Mouse (Mus musculus) midbrain, embryonic 14.5 days (tissue): ENCODE measurements at regions not wholly inside any gene's neighbourhood (a gene's known extent, or its start where the extent isn't known, plus 50 kb on each side); places are given as distances from the start of the nearest gene placed in this dataset.

Source experiments
- ATAC-seq: fragments of 200-750 bp; cut with Nextera tagmentation; 2 replicates; pipeline ENCODE4 v1.8.0; 2017; ENCODE audit warnings: moderate number of reproducible peaks, moderate library complexity; ENCODE audit not compliant: low FRiP score, low TSS enrichment
- DNase-seq: peaks from one replicate; pipeline ENCODE4 v3.0.0-alpha.2; 2015
- H3K27ac ChIP-seq: fragments of 300-500 bp; sonication (generic); replicated peaks from 2 replicates; pipeline ENCODE4 v1.5.1; 2014; ENCODE audit warnings: mild to moderate bottlenecking, low read depth, low read length, moderate library complexity
- H3K27me3 ChIP-seq: fragments of 300-500 bp; sonication (generic); 2 replicates; pipeline ENCODE4 v1.6.1; 2014; ENCODE audit warnings: low read length, control low read depth, mixed read lengths; ENCODE audit not compliant: control insufficient read depth, insufficient read depth
- H3K36me3 ChIP-seq: fragments of 300-500 bp; sonication (generic); 2 replicates; pipeline ENCODE4 v1.6.1; 2014; ENCODE audit warnings: low read length, control low read depth; ENCODE audit not compliant: control insufficient read depth, insufficient read depth
- H3K4me1 ChIP-seq: fragments of 300-500 bp; sonication (generic); 2 replicates; pipeline ENCODE4 v1.6.1; 2014; ENCODE audit warnings: mild to moderate bottlenecking, antibody characterized with exemption, low read length, control low read depth; ENCODE audit not compliant: control insufficient read depth, insufficient read depth
- H3K4me2 ChIP-seq: fragments of 300-500 bp; sonication (generic); 2 replicates; pipeline ENCODE4 v1.6.1; 2014; ENCODE audit warnings: mild to moderate bottlenecking, low read length, moderate library complexity
- H3K4me3 ChIP-seq: fragments of 300-500 bp; sonication (generic); replicated peaks from 2 replicates; pipeline ENCODE4 v1.5.1; 2014; ENCODE audit warnings: low read depth, low read length
- H3K9ac ChIP-seq: fragments of 300-500 bp; sonication (generic); replicated peaks from 2 replicates; pipeline ENCODE4 v1.6.1; 2014; ENCODE audit warnings: mild to moderate bottlenecking, low read length, moderate library complexity
- H3K9me3 ChIP-seq: fragments of 300-500 bp; sonication (generic); 2 replicates; pipeline ENCODE4 v1.6.1; 2016; ENCODE audit warnings: low read length, control low read depth, mixed read lengths; ENCODE audit not compliant: control insufficient read depth
- WGBS: fragments of 180-500 bp; shearing (Covaris S2); extraction: QIAGEN DNeasy Blood & Tissue Kit; methylation state at CpG from one replicate; pipeline ENCODE4 v1.1.7; 2014; 5-methylcytosine and 5-hydroxymethylcytosine counted together

DNA sequence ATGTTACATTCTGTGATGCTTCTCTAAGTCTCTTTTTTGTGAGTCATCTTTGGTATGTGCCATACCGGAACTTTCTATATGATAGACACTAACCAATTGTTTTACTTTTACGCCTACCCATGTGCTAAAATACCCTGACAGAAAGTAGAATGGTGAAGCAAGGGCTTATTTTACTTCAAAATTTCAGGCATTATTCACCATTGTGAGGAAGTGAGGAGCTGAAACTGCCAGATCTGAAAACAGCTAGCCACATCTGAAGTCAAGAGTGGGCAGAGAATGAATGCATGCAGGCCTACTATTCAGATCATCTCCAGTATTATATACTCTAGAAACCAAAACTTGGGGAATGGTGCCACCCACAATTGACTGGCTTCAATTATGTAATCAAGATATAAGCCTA lies 313.7 kb upstream of the Defb41 start:
- no peak overlapping the region for H3K9ac ChIP-seq
- no peak for ATAC-seq

DNA sequence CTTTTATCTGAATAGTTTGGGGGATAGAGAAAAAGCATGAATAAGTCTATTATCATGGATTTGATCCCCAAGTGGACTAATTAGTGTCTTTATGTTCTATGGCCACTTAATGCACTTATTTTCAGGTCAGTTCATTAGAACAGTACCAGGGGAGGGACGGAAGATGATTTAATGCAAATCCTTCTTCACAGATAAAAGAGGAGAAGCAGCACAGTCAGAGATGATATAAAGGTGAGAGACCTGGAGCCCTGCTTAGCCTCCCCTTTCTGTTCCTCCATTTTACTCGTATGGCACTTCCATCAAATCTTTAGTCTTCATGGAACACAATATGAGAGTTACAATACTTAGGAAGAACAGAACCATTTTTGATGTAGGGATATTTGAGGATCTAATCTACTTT lies 302.1 kb upstream of the Defb41 start:
- Histone ChIP-seq H3K27me3 (no peaks in the 10 kb centered on the region), H3K4me3 (no peak overlapping the region), H3K9me3 (no peaks in the 10 kb centered on the region), H3K27ac (no peak overlapping the region), H3K4me2 (no peak overlapping the region), H3K4me1 (0 out of 2 replicates have a peak, but pooled peaks cover 4% of the 10 kb centered on the region), H3K36me3 (no peaks in the 10 kb centered on the region), H3K9ac (no peak overlapping the region)
- DNase-seq (no peak), ATAC-seq (no peak)
- WGBS: 26% methylated on average over 2 of the region's 2 CpGs

More for the DNA sequence above, 313.7 kb upstream of the Defb41 start:
- Histone ChIP-seq H3K27me3 (no peaks in the 10 kb centered on the region), H3K4me3 (no peak overlapping the region), H3K4me1 (no peaks in the 10 kb centered on the region), H3K36me3 (no peaks in the 10 kb centered on the region), H3K9me3 (no peaks in the 10 kb centered on the region), H3K4me2 (no peak overlapping the region), H3K27ac (no peak overlapping the region)
- no peak for DNase-seq
- WGBS: 93% methylated on average over 2 of the region's 2 CpGs

DNA sequence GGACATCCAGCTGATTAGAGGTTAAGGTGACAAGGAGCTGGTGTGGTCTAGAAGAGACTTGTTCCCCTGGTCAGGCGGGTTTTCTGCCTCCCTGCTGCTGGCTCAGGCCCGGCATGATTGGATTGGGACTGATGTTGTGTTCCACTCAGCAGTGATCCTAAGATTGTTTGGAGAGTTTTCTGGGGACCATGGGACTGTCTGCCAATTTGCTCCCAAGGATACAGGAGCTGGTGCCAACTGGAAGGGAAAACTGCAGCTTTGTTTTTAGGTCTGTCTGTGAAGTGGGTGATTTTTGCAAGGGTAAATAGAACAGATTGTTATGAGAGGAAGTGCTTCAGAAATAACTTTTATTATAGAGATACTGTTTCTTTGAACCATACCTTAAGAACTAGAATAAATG lies 286.3 kb upstream of the Defb41 start:
- ATAC-seq (no peak), DNase-seq (no peak)
- 72% methylated on average over 2 of the region's 2 CpGs for WGBS
- Histone ChIP-seq H3K9ac (no peak overlapping the region), H3K36me3 (no peaks in the 10 kb centered on the region), H3K27ac (no peak overlapping the region), H3K27me3 (no peaks in the 10 kb centered on the region), H3K4me3 (no peak overlapping the region), H3K9me3 (no peaks in the 10 kb centered on the region), H3K4me1 (no peaks in the 10 kb centered on the region), H3K4me2 (no peak overlapping the region)

DNA sequence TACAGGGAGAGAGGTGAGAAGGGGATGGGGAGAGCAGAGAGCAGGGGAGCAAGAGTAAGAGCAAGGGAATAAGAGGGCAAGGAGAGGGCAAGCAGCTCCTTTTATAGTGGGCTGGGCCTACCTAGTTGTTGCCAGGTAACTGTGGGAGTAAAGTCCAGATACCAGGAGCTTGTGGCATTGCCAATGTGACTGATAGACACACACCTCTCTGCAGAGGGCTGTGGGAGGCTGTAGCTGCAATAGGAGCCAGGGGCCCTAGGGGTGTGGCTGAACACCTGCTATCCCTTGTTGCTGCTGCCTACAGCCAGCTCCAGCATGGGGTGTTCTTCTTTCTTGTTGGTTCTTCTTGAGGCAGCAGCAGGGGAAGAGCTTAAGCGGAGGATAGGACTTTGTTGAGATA lies 266.8 kb upstream of the Defb41 start:
- no peak for DNase-seq
- no peak overlapping the region for H3K4me3 ChIP-seq
- no peak overlapping the region for H3K4me2 ChIP-seq
- no peaks in the 10 kb centered on the region for H3K9me3 ChIP-seq
- WGBS: 100% methylated on average over 1 of the region's 1 CpGs
- ATAC-seq: no peak; the same call in 1 of the 2 replicates
- no peaks in the 10 kb centered on the region for H3K36me3 ChIP-seq
- no peak overlapping the region for H3K9ac ChIP-seq
- no peaks in the 10 kb centered on the region for H3K4me1 ChIP-seq
- no peak overlapping the region for H3K27ac ChIP-seq
- H3K27me3 ChIP-seq: no peaks in the 10 kb centered on the region

DNA sequence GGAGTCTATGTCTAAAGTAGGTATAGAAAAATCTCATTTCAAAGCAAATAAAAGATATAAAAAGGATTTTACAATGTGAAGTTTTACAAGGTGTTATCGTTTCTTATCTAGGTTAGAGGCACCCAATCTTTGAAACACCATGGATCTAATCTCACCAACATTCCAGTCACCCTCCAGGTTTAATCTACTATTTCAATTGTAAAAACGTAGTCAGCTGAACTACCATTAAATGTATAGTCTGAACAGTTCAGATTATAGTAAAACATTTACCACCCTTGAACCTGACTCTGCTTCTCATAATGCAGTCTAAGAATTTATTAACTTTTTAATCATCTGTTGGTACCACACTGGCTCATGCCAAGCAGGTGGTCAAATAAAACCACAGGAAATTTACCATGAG lies 259.5 kb upstream of the Defb41 start:
- H3K4me1 ChIP-seq: no peaks in the 10 kb centered on the region
- no peak overlapping the region for H3K27ac ChIP-seq
- no peak overlapping the region for H3K4me3 ChIP-seq
- DNase-seq (no peak), ATAC-seq (no peak)
- no peaks in the 10 kb centered on the region for H3K9me3 ChIP-seq
- H3K27me3 ChIP-seq: no peaks in the 10 kb centered on the region
- 87% methylated on average over 2 of the region's 2 CpGs for WGBS
- no peaks in the 10 kb centered on the region for H3K36me3 ChIP-seq
- no peak overlapping the region for H3K9ac ChIP-seq
- no peak overlapping the region for H3K4me2 ChIP-seq

DNA sequence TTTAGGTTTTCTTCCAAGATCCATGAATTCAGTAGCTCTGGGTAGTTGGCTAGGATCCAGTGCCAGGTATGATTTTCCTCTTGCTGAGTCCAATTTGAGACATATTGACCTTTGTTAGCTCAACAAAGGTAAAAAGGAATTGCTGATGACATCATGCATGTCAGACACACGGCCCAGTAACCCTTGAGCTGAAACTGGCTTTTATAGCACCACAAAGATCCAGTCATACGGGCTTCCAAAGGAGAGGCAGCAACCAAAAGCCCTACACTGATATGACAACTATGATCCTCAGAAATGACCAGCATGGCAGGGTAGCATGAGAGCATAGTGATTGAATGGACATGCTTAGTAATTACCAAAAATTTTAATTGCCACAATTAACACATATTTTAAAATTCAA lies 258.0 kb upstream of the Defb41 start:
- H3K4me1 ChIP-seq: no peaks in the 10 kb centered on the region
- H3K9ac ChIP-seq: no peak overlapping the region
- H3K27ac ChIP-seq: no peak overlapping the region
- 66% methylated on average over 2 of the region's 2 CpGs for WGBS
- H3K4me2 ChIP-seq: no peak overlapping the region
- no peaks in the 10 kb centered on the region for H3K36me3 ChIP-seq
- ATAC-seq: no peak
- no peaks in the 10 kb centered on the region for H3K9me3 ChIP-seq
- H3K27me3 ChIP-seq: no peaks in the 10 kb centered on the region
- H3K4me3 ChIP-seq: no peak overlapping the region
- no peak for DNase-seq

DNA sequence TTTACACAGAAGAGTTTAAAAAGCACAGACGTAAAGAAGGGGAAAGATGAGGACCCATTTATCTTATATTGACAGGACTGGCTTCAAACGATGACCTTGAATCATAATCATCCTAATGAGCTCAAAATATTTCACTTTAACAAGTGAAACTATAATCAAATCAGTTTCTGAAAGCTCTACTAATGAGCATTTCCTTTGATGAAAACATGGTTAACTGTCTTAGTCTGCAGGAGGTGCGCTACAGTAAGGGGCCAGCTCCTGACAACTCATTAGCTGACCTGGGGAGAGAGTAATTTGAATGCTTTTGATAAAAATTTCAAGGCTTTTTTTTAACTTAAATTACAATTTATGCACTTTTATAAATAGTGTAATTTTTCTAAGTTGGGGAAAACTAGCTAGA lies 247.8 kb upstream of the Defb41 start:
- no peaks in the 10 kb centered on the region for H3K4me1 ChIP-seq
- WGBS: 83% methylated on average over 3 of the region's 3 CpGs
- no peak for ATAC-seq

DNA sequence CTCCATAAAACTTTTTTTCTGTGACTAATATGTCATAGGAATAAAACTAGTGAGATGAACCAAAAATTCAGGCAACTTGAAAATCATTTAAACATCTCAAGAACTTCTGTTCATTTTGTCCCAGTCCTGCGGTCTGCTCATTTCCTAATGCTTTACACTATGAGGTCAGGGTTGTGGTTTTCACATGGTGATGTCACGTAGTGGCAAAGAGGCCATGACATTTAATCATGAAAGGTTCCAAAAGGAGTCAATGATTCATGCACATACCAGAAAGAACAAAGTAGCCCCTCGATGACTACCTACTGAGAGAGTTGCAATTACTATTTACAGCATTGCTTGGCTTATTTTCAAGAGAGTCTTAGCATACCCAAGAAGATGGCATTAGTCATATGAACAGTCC lies 233.6 kb upstream of the Defb41 start:
- no peak overlapping the region for H3K4me3 ChIP-seq
- no peaks in the 10 kb centered on the region for H3K9me3 ChIP-seq
- H3K4me1 ChIP-seq: no peaks in the 10 kb centered on the region
- no peak for DNase-seq
- H3K4me2 ChIP-seq: no peak overlapping the region
- 85% methylated on average over 3 of the region's 3 CpGs for WGBS
- H3K9ac ChIP-seq: no peak overlapping the region
- no peaks in the 10 kb centered on the region for H3K27me3 ChIP-seq
- ATAC-seq: no peak
- H3K36me3 ChIP-seq: no peaks in the 10 kb centered on the region
- no peak overlapping the region for H3K27ac ChIP-seq

More for the DNA sequence above, 247.8 kb upstream of the Defb41 start:
- H3K4me3 ChIP-seq: no peak overlapping the region
- no peak overlapping the region for H3K9ac ChIP-seq
- H3K27ac ChIP-seq: no peak overlapping the region
- no peak overlapping the region for H3K4me2 ChIP-seq
- H3K36me3 ChIP-seq: no peaks in the 10 kb centered on the region
- DNase-seq: no peak
- H3K27me3 ChIP-seq: no peaks in the 10 kb centered on the region
- H3K9me3 ChIP-seq: no peaks in the 10 kb centered on the region

DNA sequence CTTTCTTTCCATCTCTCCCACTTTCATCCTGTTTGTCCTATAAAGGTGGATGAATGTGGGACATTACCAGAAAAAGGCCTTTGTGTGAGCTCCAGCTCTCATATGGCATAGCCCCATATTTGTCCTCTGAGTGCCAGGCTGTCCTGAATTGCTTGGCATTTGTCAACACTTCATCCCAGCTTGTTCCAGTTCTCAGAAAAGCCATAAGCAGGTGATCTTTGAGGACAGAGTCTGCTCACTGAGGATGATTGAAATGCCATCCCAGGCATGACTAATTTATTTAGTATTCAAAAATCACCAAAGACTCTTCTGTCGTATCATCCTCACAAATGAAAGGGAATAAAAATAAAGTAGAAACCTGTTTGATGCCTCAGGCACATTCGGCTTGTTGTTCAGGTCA lies 203.6 kb upstream of the Defb41 start:
- H3K4me2 ChIP-seq: no peak overlapping the region
- no peak overlapping the region for H3K27ac ChIP-seq
- DNase-seq (no peak), ATAC-seq (no peak)
- no peak overlapping the region for H3K4me3 ChIP-seq
- no peaks in the 10 kb centered on the region for H3K4me1 ChIP-seq
- 66% methylated on average over 2 of the region's 2 CpGs for WGBS
- no peaks in the 10 kb centered on the region for H3K27me3 ChIP-seq
- no peak overlapping the region for H3K9ac ChIP-seq
- no peaks in the 10 kb centered on the region for H3K9me3 ChIP-seq
- no peaks in the 10 kb centered on the region for H3K36me3 ChIP-seq
